Mouse (Mus musculus): ENCODE measurements around the gene Lyl1. TPM values are rescaled to one million over a fixed set of nuclear protein-coding genes. Genes with fewer than 3 reads are reported as not detected.

Lyl1 gene
- polyA plus RNA-seq, 1 experiment from 2014 or later, result 12.0 TPM

DNA sequence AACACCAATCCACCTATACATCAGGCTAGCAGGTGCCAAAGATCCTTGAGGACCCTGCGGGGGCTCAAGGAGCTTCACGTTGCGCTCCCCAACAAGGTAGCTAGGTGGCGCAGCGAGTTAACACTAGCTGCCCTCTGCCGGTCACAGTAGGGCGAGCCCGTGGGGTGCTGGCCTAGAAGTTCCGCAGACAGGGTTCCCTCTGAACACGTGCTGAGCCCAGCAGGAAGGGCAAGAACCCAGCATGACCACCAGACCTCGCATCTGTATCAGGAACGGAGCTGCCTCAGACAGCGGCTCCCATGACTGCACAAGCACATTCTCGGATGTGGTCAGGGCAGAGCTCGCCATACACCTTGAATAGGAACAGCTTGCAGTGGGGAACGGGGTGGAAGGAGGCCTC is 36.4 kb downstream of the Lyl1 start:
- H3K36me3 ChIP-seq (ENCODE audit: control insufficient read depth, insufficient read depth), result no peaks in the 10 kb centered on the region
- H3K27me3 ChIP-seq (ENCODE audit: control insufficient read depth, insufficient read depth, low read length), result no peaks in the 10 kb centered on the region
- no peaks in the 10 kb centered on the region for H3K9me3 ChIP-seq (replicated peaks; ENCODE audit: control insufficient read depth, low read length)
- peak overlapping the region; percentile 51 for H3K9ac ChIP-seq (ENCODE audit: low read length)
- no peak overlapping the region for H3K27ac ChIP-seq (ENCODE audit: low read length)
- peaks cover 75% of the 10 kb centered on the region for H3K4me1 ChIP-seq (ENCODE audit: control insufficient read depth, insufficient read depth, low read length)
- H3K4me3 ChIP-seq (ENCODE audit: low read length), result 0 out of 2 replicates have a peak overlapping the region, but pooled peaks have one; percentile 30
- ATAC-seq (replicated peaks; ENCODE audit: extremely low read depth, insufficient read depth, low FRiP score), result peak; percentile 47; the same call in 1 of the 2 replicates
- H3K4me2 ChIP-seq (ENCODE audit: low read depth, low read length), result peak overlapping the region; percentile 57
- WGBS, result 5% methylated on average over 16 of the region's 16 CpGs

DNA sequence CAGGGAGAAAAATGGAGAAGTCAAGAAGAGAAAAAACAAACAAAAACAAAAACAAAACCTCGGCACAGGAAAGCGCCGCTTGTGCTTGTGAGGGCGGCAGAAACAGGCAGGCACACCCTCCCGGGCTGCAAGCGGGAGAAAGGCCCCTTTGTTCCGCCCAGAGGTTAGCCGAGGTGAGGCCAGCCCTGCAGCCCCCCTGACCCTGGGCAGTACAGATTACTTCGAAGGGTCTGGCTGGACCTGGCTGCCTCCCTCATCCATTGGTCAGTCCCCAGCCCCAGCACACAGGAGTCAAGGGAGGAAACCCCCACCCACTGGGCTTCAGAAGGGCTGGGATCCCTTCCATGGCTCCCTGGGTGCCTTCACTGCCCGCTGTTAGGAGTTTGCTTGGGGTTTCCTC is 37.0 kb downstream of the Lyl1 start:
- H3K9ac ChIP-seq (ENCODE audit: low read length), result peak overlapping the region; percentile 36; the same call in 1 of the 2 replicates
- no peaks in the 10 kb centered on the region for H3K9me3 ChIP-seq (replicated peaks; ENCODE audit: control insufficient read depth, low read length)

DNA sequence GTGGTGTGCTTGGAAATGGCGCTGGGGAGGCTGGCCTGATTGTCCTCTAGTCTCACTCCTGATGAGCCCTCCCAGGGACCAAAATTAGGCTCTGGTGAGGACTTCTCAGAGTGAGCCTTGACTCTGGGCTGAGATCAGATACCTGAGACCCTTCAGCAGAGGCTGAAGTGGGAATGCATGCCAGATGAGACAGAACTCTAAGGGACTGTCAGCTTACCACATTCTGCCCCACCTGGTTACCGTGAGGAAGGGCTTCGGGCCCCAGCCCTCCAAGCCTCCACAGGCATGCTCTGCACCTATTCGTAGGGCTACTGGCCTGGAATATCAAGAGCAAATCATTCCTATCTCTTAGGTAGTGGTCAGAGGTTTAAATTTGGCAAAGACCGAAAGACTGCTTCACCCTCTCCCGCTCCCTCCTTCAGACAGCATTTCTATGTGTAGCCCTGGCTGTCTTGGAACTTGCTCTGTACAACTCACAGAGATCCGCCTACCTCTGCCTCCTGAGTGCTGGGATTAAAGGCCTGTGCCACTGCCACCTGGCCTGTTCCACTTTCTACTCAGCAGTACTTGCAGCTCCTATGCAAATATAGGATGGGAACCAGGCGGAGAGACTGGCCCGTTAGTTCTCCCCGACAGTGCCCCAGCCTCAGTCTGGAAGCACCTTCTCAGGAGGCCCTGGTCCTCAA is 37.6 kb downstream of the Lyl1 start:
- no peaks in the 10 kb centered on the region for H3K27me3 ChIP-seq (ENCODE audit: control insufficient read depth, insufficient read depth, low read length)

More for the DNA sequence above, 37.0 kb downstream of the Lyl1 start:
- Histone ChIP-seq H3K4me1 (ENCODE audit: control insufficient read depth, insufficient read depth, low read length) (peaks cover 75% of the 10 kb centered on the region), H3K27ac (ENCODE audit: low read length) (peak overlapping the region; percentile 61; the same call in 1 of the 2 replicates), H3K4me2 (ENCODE audit: low read depth, low read length) (no peak overlapping the region), H3K27me3 (ENCODE audit: control insufficient read depth, insufficient read depth, low read length) (no peaks in the 10 kb centered on the region), H3K36me3 (ENCODE audit: control insufficient read depth, insufficient read depth) (no peaks in the 10 kb centered on the region), H3K4me3 (ENCODE audit: low read length) (no peak overlapping the region)
- ATAC-seq (replicated peaks; ENCODE audit: extremely low read depth, insufficient read depth, low FRiP score), result no peak
- 45% methylated on average over 10 of the region's 10 CpGs for WGBS

DNA sequence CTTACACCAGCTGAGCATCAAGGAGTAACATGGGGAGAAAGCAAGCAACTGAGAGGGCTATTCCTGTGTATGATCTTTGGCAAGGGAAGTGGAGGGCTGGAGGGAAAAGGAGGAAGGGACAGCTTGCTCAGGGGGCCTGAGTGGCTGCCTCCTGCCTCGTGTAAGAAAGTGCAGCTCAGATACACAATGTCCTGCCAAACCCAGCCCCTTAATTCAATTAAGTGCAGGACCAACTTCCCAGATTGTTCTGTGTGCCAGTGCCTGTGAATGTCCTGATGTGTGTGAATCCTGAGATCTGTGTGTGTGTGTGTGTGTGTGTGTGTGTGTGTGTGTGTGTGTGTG is 38.1 kb downstream of the Lyl1 start:
- ATAC-seq (replicated peaks; ENCODE audit: extremely low read depth, insufficient read depth, low FRiP score), result no peak
- no peak overlapping the region for H3K4me2 ChIP-seq (ENCODE audit: low read depth, low read length)
- no peak overlapping the region for H3K4me3 ChIP-seq (ENCODE audit: low read length)
- peak overlapping the region; percentile 61 for H3K27ac ChIP-seq (ENCODE audit: low read length)
- WGBS, result 11% methylated on average over 1 of the region's 1 CpGs
- H3K9ac ChIP-seq (ENCODE audit: low read length), result no peak overlapping the region
- peaks cover 78% of the 10 kb centered on the region for H3K4me1 ChIP-seq (ENCODE audit: control insufficient read depth, insufficient read depth, low read length)
- H3K9me3 ChIP-seq (replicated peaks; ENCODE audit: control insufficient read depth, low read length), result no peaks in the 10 kb centered on the region
- H3K36me3 ChIP-seq (ENCODE audit: control insufficient read depth, insufficient read depth), result no peaks in the 10 kb centered on the region
- no peaks in the 10 kb centered on the region for H3K27me3 ChIP-seq (ENCODE audit: control insufficient read depth, insufficient read depth, low read length)

More for the DNA sequence above, 37.6 kb downstream of the Lyl1 start:
- Histone ChIP-seq H3K36me3 (ENCODE audit: control insufficient read depth, insufficient read depth) (no peaks in the 10 kb centered on the region), H3K4me1 (ENCODE audit: control insufficient read depth, insufficient read depth, low read length) (peaks cover 76% of the 10 kb centered on the region), H3K9me3 (replicated peaks; ENCODE audit: control insufficient read depth, low read length) (no peaks in the 10 kb centered on the region), H3K27ac (ENCODE audit: low read length) (peak overlapping the region; percentile 61), H3K9ac (ENCODE audit: low read length) (peak overlapping the region; percentile 36; the same call in 1 of the 2 replicates), H3K4me2 (ENCODE audit: low read depth, low read length) (no peak overlapping the region), H3K4me3 (ENCODE audit: low read length) (no peak overlapping the region)
- WGBS, result 74% methylated on average over 10 of the region's 10 CpGs
- no peak for ATAC-seq (replicated peaks; ENCODE audit: extremely low read depth, insufficient read depth, low FRiP score)

DNA sequence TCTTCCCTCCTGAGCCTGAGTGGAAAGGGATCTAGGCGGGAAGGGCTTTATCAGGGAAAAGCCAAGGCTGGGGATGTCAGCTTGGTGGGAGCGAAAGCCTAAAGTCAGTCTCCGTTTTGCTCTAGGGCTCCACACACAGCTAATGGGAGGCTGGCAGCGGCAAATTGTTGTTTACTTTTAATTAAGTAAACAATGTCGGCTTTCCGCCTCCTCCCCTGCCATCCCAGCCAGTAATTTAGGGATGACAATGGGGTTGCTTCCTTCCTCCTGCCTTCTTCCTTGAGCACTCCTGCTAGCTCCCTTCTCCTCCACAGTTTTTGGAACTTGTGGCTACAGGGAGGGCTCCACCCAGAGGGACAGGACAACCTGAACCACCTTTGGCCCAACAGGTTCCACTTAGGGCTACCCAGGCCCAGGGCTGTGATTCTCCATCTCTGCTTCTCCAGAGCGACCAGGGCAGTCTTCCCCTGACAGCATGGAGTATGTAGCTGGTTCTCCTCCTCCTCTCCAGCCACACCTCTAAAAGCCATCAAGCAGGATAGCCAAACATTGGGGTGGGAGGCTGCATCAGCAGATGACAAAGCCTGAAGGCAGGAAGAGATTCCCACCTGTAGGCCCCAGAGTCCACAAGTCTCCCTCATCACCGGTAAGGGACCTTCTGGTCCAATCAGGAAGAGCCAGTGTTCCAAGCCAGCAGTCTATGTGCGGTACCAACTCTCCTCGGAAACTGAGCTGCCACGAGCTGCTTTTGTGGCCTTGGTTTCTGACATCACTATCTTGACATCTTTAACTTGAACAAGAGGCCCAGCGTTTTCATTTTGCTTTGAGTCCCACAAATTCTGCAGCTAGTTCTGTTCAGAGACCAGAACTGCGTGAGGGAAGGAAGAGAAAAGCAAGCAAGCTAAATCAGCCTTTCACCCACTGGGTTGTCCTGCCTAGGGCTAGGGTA is 39.9 kb downstream of the Lyl1 start:
- no peak for ATAC-seq (replicated peaks; ENCODE audit: extremely low read depth, insufficient read depth, low FRiP score)
- Histone ChIP-seq H3K4me1 (ENCODE audit: control insufficient read depth, insufficient read depth, low read length) (peaks cover 82% of the 10 kb centered on the region), H3K4me3 (ENCODE audit: low read length) (no peak overlapping the region), H3K27ac (ENCODE audit: low read length) (no peak overlapping the region; the same call in 1 of the 2 replicates), H3K27me3 (ENCODE audit: control insufficient read depth, insufficient read depth, low read length) (no peaks in the 10 kb centered on the region), H3K9ac (ENCODE audit: low read length) (no peak overlapping the region), H3K4me2 (ENCODE audit: low read depth, low read length) (no peak overlapping the region), H3K9me3 (replicated peaks; ENCODE audit: control insufficient read depth, low read length) (no peaks in the 10 kb centered on the region), H3K36me3 (ENCODE audit: control insufficient read depth, insufficient read depth) (no peaks in the 10 kb centered on the region)
- 66% methylated on average over 13 of the region's 13 CpGs for WGBS

DNA sequence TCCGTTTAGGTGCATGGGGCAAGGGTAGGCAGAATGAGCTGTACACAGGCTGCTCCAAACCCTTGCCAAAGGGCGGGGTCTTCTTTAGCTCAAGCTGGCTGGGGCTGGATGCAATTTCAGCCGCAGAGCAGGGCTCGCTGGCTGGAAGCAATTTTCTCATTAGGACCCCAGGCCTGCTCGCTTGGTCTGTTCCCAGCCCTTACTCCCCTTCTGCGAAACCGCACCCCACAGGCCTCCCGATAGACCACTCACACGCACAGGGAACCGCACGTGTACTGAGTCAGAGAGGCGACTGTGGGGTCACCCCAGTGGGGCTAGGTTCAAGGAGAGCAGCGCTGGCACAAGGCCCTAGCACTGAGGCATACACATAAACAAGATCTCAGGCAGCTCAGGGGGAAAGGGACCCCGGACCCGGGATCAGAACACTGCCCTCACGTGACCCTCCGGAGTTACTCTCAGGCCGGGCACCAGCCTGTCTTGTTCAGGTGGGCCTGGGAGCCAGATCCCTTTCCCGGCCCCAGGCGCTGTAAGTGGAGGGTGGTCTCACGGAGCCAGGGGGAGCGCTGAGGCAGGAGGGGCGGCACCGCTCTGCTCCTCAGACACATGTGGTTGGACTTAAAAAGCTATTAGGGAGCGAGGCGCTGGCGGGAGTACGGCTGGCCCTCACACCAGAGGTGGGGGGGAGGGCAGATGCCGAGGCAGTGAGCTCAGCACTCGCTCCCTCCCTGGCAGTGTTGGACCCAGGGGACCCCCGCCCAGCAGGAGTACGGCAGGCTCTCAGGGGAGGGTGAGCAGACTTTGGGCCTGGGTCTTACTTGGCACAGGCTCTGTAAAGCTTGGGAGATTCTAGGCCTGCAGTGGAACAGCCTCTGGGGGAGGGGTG is 41.2 kb downstream of the Lyl1 start:
- peak overlapping the region; percentile 88 for H3K27ac ChIP-seq (ENCODE audit: low read length)
- peak; percentile 62 for ATAC-seq (replicated peaks; ENCODE audit: extremely low read depth, insufficient read depth, low FRiP score)
- 0 out of 2 replicates have a peak overlapping the region, but pooled peaks have one; percentile 1 for H3K4me3 ChIP-seq (ENCODE audit: low read length)
- no peaks in the 10 kb centered on the region for H3K9me3 ChIP-seq (replicated peaks; ENCODE audit: control insufficient read depth, low read length)
- peak overlapping the region; percentile 56 for H3K4me2 ChIP-seq (ENCODE audit: low read depth, low read length)
- WGBS, result 29% methylated on average over 32 of the region's 32 CpGs
- peaks cover 74% of the 10 kb centered on the region for H3K4me1 ChIP-seq (ENCODE audit: control insufficient read depth, insufficient read depth, low read length)
- no peaks in the 10 kb centered on the region for H3K36me3 ChIP-seq (ENCODE audit: control insufficient read depth, insufficient read depth)
- no peaks in the 10 kb centered on the region for H3K27me3 ChIP-seq (ENCODE audit: control insufficient read depth, insufficient read depth, low read length)
- peak overlapping the region; percentile 55 for H3K9ac ChIP-seq (ENCODE audit: low read length)

DNA sequence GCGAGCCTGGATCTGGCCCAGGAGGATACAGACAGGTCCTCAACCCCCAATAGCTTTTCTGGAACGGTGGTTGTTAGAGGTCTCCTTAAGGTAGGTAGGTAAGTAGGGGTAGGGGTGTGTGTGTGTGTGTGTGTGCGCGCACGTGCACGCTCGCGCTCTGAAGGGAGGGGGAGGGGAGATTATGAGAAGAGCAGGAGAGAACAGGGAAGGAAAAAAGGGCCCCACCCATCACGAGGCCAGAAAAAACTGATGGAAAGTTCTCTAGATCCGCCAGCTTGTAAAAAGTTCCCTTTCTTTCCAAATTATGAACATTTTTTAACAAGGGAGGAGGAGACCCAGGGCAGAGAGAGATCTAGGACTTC is 41.8 kb downstream of the Lyl1 start:
- ATAC-seq (replicated peaks; ENCODE audit: extremely low read depth, insufficient read depth, low FRiP score), result no peak; the same call in 1 of the 2 replicates
- Histone ChIP-seq H3K36me3 (ENCODE audit: control insufficient read depth, insufficient read depth) (no peaks in the 10 kb centered on the region), H3K4me3 (ENCODE audit: low read length) (no peak overlapping the region), H3K4me2 (ENCODE audit: low read depth, low read length) (peak overlapping the region; percentile 56), H3K27me3 (ENCODE audit: control insufficient read depth, insufficient read depth, low read length) (no peaks in the 10 kb centered on the region), H3K9me3 (replicated peaks; ENCODE audit: control insufficient read depth, low read length) (no peaks in the 10 kb centered on the region), H3K9ac (ENCODE audit: low read length) (peak overlapping the region; percentile 55), H3K27ac (ENCODE audit: low read length) (peak overlapping the region; percentile 88), H3K4me1 (ENCODE audit: control insufficient read depth, insufficient read depth, low read length) (peaks cover 68% of the 10 kb centered on the region)
- 20% methylated on average over 10 of the region's 10 CpGs for WGBS

DNA sequence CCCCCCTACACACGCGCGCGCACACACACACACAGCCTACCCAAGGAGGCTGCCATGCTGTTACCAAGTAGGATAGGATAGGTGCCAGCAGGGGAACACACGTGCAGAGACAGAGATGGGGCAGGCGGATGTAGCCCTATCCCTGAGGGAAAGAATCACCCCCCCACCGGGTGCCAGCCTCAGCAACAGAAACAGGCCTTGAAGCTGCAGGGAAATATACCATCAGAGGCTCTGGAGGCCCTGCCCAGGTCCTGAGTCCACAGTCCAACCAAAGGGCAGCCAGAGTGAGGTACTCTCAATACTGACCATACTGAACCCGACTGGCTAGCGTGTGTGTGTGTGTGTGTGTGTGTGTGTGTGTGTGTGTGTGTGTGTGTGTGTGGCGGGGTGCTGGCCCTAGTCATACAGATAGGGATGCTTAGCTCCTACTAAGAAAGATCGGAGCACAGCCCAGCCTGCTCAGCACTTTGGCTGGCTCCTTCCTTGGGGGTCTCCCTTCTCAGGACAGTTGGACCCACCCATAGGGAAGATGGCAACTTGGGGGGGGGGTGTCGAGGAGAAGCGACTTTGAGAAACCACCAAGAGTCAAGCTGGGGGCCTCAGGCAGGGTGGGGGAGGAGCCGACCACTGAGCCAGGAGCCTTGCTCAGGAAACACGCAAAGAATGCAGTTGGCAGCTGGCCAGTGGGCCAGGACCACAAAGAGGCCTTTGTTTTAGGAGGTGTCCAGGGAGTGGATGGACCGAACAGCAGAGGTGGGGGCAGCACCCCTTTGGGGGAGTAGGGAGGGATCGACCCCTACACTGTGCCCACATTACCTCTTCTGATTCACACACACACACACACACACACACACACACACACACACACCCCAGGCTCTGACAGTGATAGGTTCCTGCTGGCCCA is 42.5 kb downstream of the Lyl1 start:
- Histone ChIP-seq H3K27ac (ENCODE audit: low read length) (peak overlapping the region; percentile 88), H3K4me3 (ENCODE audit: low read length) (no peak overlapping the region), H3K9me3 (replicated peaks; ENCODE audit: control insufficient read depth, low read length) (no peaks in the 10 kb centered on the region), H3K9ac (ENCODE audit: low read length) (peak overlapping the region; percentile 55), H3K4me1 (ENCODE audit: control insufficient read depth, insufficient read depth, low read length) (peaks cover 60% of the 10 kb centered on the region), H3K27me3 (ENCODE audit: control insufficient read depth, insufficient read depth, low read length) (no peaks in the 10 kb centered on the region), H3K36me3 (ENCODE audit: control insufficient read depth, insufficient read depth) (no peaks in the 10 kb centered on the region), H3K4me2 (ENCODE audit: low read depth, low read length) (peak overlapping the region; percentile 56)
- ATAC-seq (replicated peaks; ENCODE audit: extremely low read depth, insufficient read depth, low FRiP score), result peak; percentile 47
- WGBS, result 16% methylated on average over 16 of the region's 17 CpGs
